Mouse (Mus musculus): ENCODE results near the gene Fgfr2. TPM values are rescaled to one million over a fixed set of nuclear protein-coding genes. Genes with fewer than 3 reads are reported as not detected.

Fgfr2 gene
- total RNA-seq, 2 experiments from 2014 or later, result 35.8 to 40.8 TPM

- intact Hi-C loops (cut with DNase I), result no loop called here
Observed at GRCm38 (mm10) chr7:132766235-132766871, 356.8 kb downstream of the Fgfr2 start.

GRCm38 (mm10) chr7:132765629-132766186, 357.4 kb downstream of the Fgfr2 start:
- no peak for DNase-seq
- intact Hi-C loops (cut with DNase I), result no loop called here

More at GRCm38 (mm10) chr7:132766235-132766871, 356.8 kb downstream of the Fgfr2 start:
- DNase-seq, result no peak

- intact Hi-C loops (cut with DNase I), result no loop called here
- no peak for DNase-seq
Observed at GRCm38 (mm10) chr7:132764896-132765491, 358.2 kb downstream of the Fgfr2 start.

GRCm38 (mm10) chr7:132764314-132764713, 358.8 kb downstream of the Fgfr2 start:
- intact Hi-C loops (cut with DNase I), result no loop called here
- DNase-seq, result no peak

- no peak for DNase-seq
- intact Hi-C loops (cut with DNase I), result no loop called here
Observed at GRCm38 (mm10) chr7:132763911-132764310, 359.2 kb downstream of the Fgfr2 start.

GRCm38 (mm10) chr7:132763351-132763750, 359.8 kb downstream of the Fgfr2 start:
- intact Hi-C loops (cut with DNase I), result no loop called here
- DNase-seq, result no peak

- intact Hi-C loops (cut with DNase I), result no loop called here
- no peak for DNase-seq
Observed at GRCm38 (mm10) chr7:132761409-132761808, 361.7 kb downstream of the Fgfr2 start.

GRCm38 (mm10) chr7:132760589-132761180, 362.5 kb downstream of the Fgfr2 start:
- intact Hi-C loops (cut with DNase I), result no loop called here
- no peak for DNase-seq

- DNase-seq, result peak; percentile 80
- intact Hi-C loops (cut with DNase I), result no loop called here
Observed at GRCm38 (mm10) chr7:132759926-132760325, 363.2 kb downstream of the Fgfr2 start.

GRCm38 (mm10) chr7:132759405-132759891, 363.7 kb downstream of the Fgfr2 start:
- DNase-seq, result peak; percentile 86
- intact Hi-C loops (cut with DNase I), result no loop called here

- DNase-seq, result peak; percentile 52
- intact Hi-C loops (cut with DNase I), result no loop called here
Observed at GRCm38 (mm10) chr7:132758875-132759274, 364.3 kb downstream of the Fgfr2 start.

- DNase-seq, result no peak
- intact Hi-C loops (cut with DNase I), result no loop called here
Observed at GRCm38 (mm10) chr7:132756325-132756724, 366.8 kb downstream of the Fgfr2 start.

GRCm38 (mm10) chr7:132754389-132754750, 368.8 kb downstream of the Fgfr2 start:
- DNase-seq, result peak; percentile 68

GRCm38 (mm10) chr7:132753518-132754388, 369.4 kb downstream of the Fgfr2 start:
- peak; percentile 83 for DNase-seq
- intact Hi-C loops (cut with DNase I), result no loop called here

More at GRCm38 (mm10) chr7:132754389-132754750, 368.8 kb downstream of the Fgfr2 start:
- intact Hi-C loops (cut with DNase I), result no loop called here

- intact Hi-C loops (cut with DNase I), result no loop called here
- no peak for DNase-seq
Observed at GRCm38 (mm10) chr7:132751716-132752115, 371.4 kb downstream of the Fgfr2 start.

GRCm38 (mm10) chr7:132749504-132749903, 373.6 kb downstream of the Fgfr2 start:
- DNase-seq, result no peak
- intact Hi-C loops (cut with DNase I), result no loop called here

- no peak for DNase-seq
- intact Hi-C loops (cut with DNase I), result no loop called here
Observed at GRCm38 (mm10) chr7:132748076-132748769, 374.9 kb downstream of the Fgfr2 start.

GRCm38 (mm10) chr7:132747096-132747495, 376.1 kb downstream of the Fgfr2 start:
- intact Hi-C loops (cut with DNase I), result no loop called here
- DNase-seq, result peak; percentile 77

- no peak for DNase-seq
- intact Hi-C loops (cut with DNase I), result no loop called here
Observed at GRCm38 (mm10) chr7:132742912-132743311, 380.2 kb downstream of the Fgfr2 start.

GRCm38 (mm10) chr7:132739829-132740228, 383.3 kb downstream of the Fgfr2 start:
- DNase-seq, result no peak
- intact Hi-C loops (cut with DNase I), result no loop called here

Data from left cerebral cortex, postnatal 4 days (tissue).